Mouse (Mus musculus): ENCODE data around the gene Pex12.
"Not testable (repeated sequence)": the region's sequence is repeated elsewhere in the genome, so short reads cannot be mapped to it uniquely, and the experiment has no call there.

Gene Pex12

DNA sequence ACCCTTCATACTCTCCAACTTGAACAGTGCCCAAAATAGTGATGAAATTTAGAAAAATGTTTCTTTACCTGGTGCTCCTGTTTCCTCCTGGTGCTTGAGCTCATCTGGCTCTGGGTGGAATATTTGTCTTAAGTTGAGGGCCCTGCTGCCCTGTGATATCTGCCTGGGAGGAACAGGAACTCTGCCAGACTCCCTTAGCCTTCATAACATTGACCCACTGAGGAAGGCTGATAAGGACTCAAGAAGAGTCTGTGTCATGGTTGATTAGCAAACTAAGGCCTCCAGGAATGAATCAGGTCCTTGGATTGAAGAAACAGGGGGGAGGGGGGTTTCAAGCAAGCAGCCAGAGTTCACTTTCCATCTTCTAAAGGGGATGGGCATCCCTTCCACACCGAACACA is 15.8 kb downstream of the Pex12 start, which contains the start of gene Slfn14:
Gene Slfn14, minus strand, starts transcription at position 161 of the 400 bp plus-strand sequence.
- DNase-seq (ENCODE audit: low spot score) = no peak

DNA sequence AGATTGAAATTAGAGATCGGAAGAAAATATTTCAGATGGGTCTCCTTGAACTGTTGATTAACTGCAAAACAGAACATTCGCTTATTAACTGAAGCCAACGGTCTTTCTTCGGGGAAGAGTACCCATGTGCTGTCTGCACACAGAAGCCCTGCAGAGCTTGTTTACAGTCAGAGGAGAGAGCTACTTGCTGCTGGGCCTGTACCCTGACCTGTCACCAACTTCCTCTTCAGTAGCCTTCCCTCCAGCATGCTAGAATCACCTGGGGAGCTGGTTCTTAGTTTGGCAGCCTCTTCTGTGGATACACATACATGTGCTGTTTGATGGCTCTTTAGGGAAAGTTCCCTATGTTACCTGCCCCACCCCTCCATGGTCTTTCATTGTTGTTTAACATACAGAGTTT is 16.8 kb downstream of the Pex12 start:
- DNase-seq (ENCODE audit: low spot score) = no peak

DNA sequence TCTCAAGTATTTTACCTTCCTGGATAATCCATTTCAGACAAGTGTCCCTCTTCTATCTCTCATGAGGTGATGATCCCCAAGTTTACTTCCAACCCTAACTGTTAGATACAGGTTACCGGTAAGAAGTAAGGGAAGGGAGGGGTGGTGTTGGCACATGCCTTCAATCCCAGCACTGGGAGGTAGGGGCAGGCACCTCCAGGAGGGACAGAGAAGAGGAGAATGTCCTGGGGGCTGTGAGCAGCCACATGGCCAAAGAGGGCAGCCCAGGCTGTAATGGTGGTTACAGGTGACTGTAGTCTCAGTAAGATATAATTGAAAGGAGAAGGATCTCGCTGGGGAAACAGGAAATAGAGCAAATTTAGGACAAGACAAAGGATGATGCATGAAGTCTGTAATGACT is 20.3 kb downstream of the Pex12 start:
- no peak for DNase-seq (ENCODE audit: low spot score)

DNA sequence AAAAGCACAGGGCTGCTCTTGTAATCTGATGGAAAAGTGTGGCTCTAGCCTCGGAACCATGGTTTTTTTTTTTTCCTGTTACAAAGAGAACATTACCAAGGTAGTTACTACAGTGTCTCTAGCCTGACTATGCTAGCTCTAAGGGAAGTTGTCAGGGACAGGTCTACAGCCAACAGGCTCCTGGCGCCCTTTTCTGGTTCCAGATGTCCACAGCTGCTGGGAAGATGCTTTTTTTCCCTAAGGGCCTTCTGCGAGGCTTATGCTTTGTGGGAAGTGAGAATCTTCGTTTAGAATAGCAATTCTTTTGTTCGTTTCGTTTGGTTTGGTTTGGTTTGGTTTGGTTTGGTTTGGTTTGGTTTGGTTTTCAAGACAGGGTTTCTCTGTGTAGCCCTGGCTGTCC is 22.7 kb downstream of the Pex12 start:
- no peak for DNase-seq (ENCODE audit: low spot score)

DNA sequence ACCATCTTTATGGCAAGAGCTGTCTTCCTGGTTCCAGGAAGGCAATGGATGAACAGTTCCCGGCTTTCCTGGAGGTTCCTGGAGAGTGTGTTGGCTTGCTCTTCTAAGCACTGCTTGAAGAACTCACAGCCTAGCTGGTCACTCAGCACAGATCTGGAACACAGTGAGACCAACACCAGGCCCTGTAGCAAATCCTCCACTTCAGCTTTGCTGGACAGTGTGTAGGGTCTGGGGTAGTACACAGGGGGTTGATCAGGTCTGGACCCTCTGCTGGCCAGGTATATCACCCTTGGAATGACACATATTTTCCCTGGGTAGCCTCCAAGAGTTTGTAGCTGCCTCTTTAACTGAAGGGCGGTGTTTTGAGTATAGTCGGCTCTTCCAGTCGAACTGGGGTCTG is 23.4 kb downstream of the Pex12 start:
- DNase-seq (ENCODE audit: low spot score) = no peak

DNA sequence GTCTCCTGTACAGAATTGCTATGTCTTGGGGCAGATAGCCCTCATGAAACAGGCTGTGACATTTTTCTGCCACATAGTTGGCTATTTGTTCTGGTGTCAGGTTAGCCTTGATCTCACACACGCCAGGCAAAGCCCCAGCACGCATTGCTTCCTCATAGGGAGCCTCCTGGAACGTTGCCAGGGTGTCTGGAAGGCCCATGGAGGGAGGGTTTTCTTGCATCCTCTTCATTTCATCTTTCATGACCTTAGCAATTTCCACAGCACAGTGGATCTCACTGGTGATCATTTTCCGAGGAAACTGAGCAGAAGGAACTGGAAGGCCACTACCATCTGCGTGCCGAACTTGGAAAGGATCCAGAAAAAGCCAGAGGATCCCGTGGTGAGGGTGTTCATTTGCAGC is 26.1 kb downstream of the Pex12 start:
- no peak for DNase-seq (ENCODE audit: low spot score)

DNA sequence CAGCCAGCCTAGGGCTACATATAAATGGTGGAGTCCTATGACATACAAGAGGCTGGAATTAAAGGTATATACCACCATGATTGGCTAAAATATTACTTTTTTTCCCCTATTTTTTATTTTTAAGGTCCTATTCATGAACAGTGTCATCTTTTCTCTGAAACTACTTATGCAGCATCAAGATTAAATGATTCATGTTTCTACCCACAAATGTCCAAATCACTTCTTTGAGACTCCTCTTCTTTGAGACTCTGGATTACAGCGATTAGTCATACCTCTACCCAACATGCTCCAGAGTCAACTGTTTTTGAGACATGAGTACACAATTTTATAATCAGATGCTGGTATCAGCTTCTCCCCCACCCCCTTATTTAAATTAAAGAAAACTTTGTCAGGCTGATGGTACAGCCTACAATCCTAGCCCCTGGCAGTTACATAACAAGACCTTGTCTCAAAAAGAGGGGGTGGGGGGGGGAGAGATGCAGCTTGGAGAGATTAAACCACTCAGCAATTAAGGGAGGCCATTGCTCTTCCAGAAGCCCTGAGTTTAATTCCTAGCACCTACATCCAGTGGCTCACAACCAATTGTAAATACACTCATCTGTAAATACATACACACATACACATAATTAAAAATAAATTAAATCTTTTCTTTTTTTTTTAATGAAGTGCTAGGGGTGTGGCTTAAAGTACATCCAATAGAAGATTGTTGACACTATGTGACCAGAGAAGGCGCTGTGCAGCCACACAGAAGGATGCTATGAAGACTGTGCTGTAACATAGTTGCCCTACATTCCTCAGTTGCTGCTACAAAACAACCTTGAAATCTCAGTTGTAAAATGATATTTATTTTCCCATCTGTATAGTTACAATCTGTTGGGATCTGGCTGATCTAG is 30.2 kb downstream of the Pex12 start:
- DNase-seq (ENCODE audit: low spot score) = peak; percentile 52

DNA sequence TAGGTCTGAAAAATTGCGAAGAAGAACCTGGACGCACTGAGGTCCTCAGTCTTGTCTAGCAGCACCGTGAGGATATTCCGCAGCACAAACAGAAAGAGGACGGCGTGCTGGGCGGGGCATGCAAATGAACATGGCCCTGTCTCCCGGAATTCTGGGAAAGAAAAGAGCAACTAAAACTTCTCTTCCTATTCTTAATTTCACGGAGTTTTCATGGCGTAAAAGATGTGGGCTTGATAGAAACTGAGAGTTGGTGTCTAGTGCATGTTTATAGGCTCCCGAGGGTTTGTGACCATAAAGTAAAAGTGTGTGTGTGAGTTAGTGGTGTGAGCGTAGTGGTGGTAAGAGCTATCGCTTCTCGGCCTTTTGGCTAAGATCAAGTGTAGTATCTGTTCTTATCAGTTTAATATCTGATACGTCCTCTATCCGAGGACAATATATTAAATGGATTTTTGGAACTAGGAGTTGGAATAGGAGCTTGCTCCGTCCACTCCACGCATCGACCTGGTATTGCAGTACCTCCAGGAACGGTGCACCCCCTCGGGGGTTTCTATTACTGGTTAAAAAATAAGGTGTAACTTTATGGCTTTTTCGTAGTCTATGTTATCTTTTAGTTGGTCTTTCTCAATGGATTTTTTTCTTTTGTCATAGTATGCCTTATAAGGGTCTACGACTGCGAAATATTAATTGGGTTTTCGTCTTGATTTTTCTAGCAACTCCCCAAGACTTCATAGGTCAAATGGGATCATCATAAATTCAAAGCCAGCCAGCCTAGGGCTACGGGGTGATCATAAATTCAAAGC is 31.0 kb downstream of the Pex12 start:
- peak; percentile 84 for DNase-seq (ENCODE audit: low spot score)

DNA sequence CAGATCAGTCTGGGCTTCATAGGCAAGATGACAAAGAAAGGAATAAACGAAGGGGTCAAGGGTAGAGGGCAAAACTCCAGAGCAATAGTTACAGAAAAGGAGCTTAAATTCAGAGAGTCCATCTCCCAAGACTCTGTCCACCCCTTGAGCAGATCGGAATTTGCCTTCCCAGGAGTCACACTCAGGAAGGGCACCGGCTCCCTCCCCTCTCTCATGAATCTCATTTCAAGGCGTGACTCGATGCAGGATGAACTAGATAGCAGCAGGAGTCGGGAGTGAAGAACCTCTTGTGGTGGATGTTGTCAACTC is 31.6 kb downstream of the Pex12 start:
- DNase-seq (ENCODE audit: low spot score) = no peak

DNA sequence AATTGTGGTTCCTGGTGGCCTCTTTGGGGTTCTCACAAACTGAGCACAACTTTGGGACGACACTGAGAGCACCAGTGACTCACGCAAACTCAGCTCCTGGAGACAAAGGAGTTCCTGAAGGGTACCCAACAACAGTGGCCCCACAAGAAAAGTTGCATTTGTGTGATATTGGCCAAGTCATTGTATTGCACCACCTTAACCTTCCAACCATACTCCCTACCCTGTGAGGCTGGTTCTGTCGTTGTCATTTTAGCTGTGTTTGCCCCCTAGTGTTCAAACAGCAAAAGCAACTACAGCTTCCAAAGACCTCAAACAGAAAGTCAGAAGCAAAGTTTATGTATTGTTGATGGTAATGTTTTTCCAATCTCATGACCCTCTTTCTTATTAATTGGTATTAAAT is 39.2 kb downstream of the Pex12 start:
- peak; percentile 21 for DNase-seq (ENCODE audit: low spot score)

DNA sequence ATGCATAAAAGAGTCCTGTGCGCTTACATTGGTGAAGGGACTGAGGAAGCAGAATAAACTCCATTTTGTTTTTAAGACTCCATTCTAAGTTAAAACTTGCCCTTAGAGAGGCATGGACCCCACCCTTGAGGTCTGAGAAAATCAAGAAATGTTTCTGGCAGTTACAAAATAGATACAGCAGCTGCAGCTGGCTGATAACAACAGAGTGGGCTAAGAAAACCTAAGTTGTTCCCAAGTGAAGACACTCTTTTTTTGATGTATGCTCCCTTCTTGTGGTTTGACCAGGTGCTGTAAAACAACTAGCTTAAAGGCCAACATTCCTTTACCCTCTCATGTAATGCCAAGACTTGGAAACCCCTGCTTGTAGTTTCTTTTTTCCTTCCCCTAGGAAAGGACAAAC is 39.7 kb downstream of the Pex12 start:
- no peak for DNase-seq (ENCODE audit: low spot score)

DNA sequence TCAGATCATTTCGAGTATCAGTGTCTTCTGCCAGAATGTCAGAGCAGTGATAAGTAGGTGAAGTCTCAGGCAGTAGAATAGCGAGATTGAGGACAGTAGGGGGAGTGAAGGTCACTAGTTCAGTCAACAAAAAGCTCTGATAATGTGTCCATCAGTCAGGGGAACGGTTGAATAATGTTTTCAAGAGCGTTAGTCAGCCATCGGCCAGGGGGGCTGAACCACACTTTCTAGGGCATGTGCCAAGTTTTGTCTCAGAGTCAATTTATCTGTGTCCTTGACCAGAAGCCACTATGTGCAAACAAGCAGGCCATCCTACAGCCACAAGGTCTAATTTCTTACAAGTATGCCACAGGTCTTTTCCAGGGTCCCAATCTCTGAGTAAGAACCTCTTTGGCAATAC is 45.2 kb downstream of the Pex12 start:
- DNase-seq (ENCODE audit: low spot score) = not testable (repeated sequence)

Measured in T-cell, adult 2 months (primary cell).